Mouse (Mus musculus) neural tube, embryonic 13.5 days (tissue): Measurements from ENCODE around the gene Prkag1. TPM values are rescaled to one million over a fixed set of nuclear protein-coding genes. Genes with fewer than 3 reads are reported as not detected.
A peak's percentile ranks its signal among the peaks of the same experiment; 100 is the strongest.

Source experiments
- ATAC-seq: fragments of 200-750 bp; cut with Nextera tagmentation; 2 replicates; pipeline ENCODE4 v1.8.0; 2017; ENCODE audit warnings: low read depth, mild to moderate bottlenecking, moderate TSS enrichment, moderate library complexity
- H3K27ac ChIP-seq: fragments of 300-500 bp; sonication (generic); replicated peaks from 2 replicates; pipeline ENCODE4 v1.5.1; 2015; ENCODE audit warnings: moderate library complexity, mild to moderate bottlenecking, inconsistent platforms
- H3K27me3 ChIP-seq: fragments of 300-500 bp; sonication (generic); 2 replicates; pipeline ENCODE4 v1.6.1; 2015; ENCODE audit warnings: mild to moderate bottlenecking, inconsistent platforms
- H3K36me3 ChIP-seq: fragments of 300-500 bp; sonication (generic); 2 replicates; pipeline ENCODE4 v1.6.1; 2015; ENCODE audit warnings: mild to moderate bottlenecking, inconsistent platforms
- H3K4me1 ChIP-seq: fragments of 300-500 bp; sonication (generic); replicated peaks from 2 replicates; pipeline ENCODE4 v1.6.1; 2015; ENCODE audit warnings: inconsistent platforms
- H3K4me2 ChIP-seq: fragments of 300-500 bp; sonication (generic); 2 replicates; pipeline ENCODE4 v1.6.1; 2015; ENCODE audit warnings: inconsistent platforms, mild to moderate bottlenecking, moderate library complexity
- H3K4me3 ChIP-seq: fragments of 300-500 bp; sonication (generic); 2 replicates; pipeline ENCODE4 v1.5.1; 2015; ENCODE audit warnings: mild to moderate bottlenecking, inconsistent platforms
- H3K9ac ChIP-seq: fragments of 300-500 bp; sonication (generic); 2 replicates; pipeline ENCODE4 v1.6.1; 2015; ENCODE audit warnings: moderate library complexity, mild to moderate bottlenecking, inconsistent platforms
- H3K9me3 ChIP-seq: fragments of 300-500 bp; sonication (generic); 2 replicates; pipeline ENCODE4 v1.6.1; 2016; ENCODE audit warnings: inconsistent platforms
- WGBS: fragments of 180-500 bp; shearing (Covaris S2); methylation state at CpG from one replicate; pipeline ENCODE4 v1.1.7; 2015; 5-methylcytosine and 5-hydroxymethylcytosine counted together
- polyA plus RNA-seq: library from polyadenylated mRNA; unstranded; fragments of >200 nt; fragmentation: Nextera tagmentation; extraction: Ambion mirVana; gene quantifications from 2 replicates; pipeline ENCODE4 v1.2.1, GENCODE M21; 2015

The Prkag1 gene
- polyA plus RNA-seq, 1 experiment from 2014 or later: 71.8 TPM

DNA sequence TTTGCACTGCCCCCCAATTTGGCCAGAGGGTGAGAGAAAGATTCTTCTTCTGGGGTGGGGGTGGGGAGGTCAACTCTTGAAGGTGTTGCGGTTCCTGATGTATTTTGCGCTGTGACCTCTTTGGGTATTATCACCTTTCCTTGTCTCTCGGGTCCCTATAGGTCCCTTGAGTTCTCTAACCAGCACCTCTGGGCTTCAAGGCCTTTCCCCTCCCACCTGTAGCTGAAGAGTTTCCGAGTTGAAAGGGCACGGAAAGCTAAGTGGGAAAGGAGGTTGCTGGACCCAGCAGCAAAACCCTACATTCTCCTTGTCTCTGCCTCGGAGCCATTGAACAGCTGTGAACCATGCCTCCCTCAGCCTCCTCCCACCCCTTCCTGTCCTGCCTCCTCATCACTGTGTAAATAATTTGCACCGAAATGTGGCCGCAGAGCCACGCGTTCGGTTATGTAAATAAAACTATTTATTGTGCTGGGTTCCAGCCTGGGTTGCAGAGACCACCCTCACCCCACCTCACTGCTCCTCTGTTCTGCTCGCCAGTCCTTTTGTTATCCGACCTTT lies 38.1 kb downstream of the Prkag1 start:
- H3K27ac ChIP-seq: no peak overlapping the region
- no peak for ATAC-seq
- H3K4me2 ChIP-seq: peak overlapping the region; percentile 56
- H3K9me3 ChIP-seq: no peaks in the 10 kb centered on the region
- 3% methylated on average over 13 of the region's 13 CpGs for WGBS
- peaks cover 57% of the 10 kb centered on the region for H3K4me1 ChIP-seq
- no peaks in the 10 kb centered on the region for H3K36me3 ChIP-seq
- peak overlapping the region; percentile 35 for H3K4me3 ChIP-seq
- peaks cover 98% of the 10 kb centered on the region for H3K27me3 ChIP-seq
- H3K9ac ChIP-seq: peak overlapping the region; percentile 43; the same call in 1 of the 2 replicates

- no peaks in the 10 kb centered on the region for H3K36me3 ChIP-seq
- peak overlapping the region; percentile 56 for H3K4me2 ChIP-seq
- peak overlapping the region; percentile 43; the same call in 1 of the 2 replicates for H3K9ac ChIP-seq
- ATAC-seq: 0 out of 2 replicates have a peak, but pooled peaks have one; percentile 37
- WGBS: 1% methylated on average over 74 of the region's 75 CpGs
- H3K4me3 ChIP-seq: peak overlapping the region; percentile 35
- H3K27ac ChIP-seq: no peak overlapping the region
- H3K9me3 ChIP-seq: no peaks in the 10 kb centered on the region
- peaks cover 49% of the 10 kb centered on the region for H3K4me1 ChIP-seq
- H3K27me3 ChIP-seq: peaks cover 98% of the 10 kb centered on the region
These were observed 38.9 kb downstream of the Prkag1 start for GRCm38 (mm10) chr15:98792233-98793020.

DNA sequence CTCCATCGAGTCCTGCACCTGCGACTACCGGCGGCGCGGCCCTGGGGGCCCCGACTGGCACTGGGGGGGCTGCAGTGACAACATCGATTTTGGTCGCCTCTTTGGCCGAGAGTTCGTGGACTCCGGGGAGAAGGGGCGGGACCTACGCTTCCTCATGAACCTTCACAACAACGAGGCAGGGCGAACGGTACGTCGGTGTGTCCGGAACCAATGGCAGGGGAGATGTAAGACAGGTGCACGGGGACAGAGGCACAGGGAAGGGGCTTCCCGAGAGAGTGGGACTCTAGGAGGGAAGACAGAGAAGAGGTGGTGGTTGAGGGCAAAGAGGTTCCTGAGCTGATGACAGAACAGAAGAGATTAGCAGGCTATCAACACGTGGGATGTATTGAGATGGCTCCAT lies 39.5 kb downstream of the Prkag1 start:
- Histone ChIP-seq H3K36me3 (no peaks in the 10 kb centered on the region), H3K4me2 (peak overlapping the region; percentile 41; the same call in 1 of the 2 replicates), H3K9me3 (no peaks in the 10 kb centered on the region), H3K9ac (no peak overlapping the region), H3K27ac (no peak overlapping the region), H3K4me1 (peaks cover 43% of the 10 kb centered on the region), H3K27me3 (peaks cover 100% of the 10 kb centered on the region), H3K4me3 (peak overlapping the region; percentile 35)
- no peak for ATAC-seq
- WGBS: under 1% methylated on average over 23 of the region's 23 CpGs

DNA sequence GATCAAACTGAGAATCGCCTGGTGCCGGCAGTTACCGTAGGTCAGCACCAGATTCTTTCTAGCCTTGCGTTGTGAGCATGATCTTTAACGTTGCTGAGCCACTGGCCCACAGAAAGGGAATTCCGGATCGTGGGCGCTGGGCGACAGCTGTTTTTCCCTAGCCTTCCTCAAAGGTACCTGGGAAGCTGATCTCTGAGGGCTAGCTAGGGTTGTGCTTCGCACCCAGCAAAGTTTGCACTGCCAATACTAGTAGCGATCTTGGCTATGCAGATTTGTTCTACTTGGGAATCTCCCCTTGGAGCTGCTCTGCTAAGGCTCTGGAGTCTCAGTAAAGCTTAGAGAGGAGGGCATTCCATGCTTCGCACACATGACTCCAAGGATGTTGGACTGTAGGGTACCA lies 40.1 kb downstream of the Prkag1 start:
- peaks cover 38% of the 10 kb centered on the region for H3K4me1 ChIP-seq
- no peak overlapping the region for H3K27ac ChIP-seq
- H3K4me3 ChIP-seq: peak overlapping the region; percentile 35
- H3K9ac ChIP-seq: peak overlapping the region; percentile 45; the same call in 1 of the 2 replicates
- H3K4me2 ChIP-seq: peak overlapping the region; percentile 41
- ATAC-seq: no peak
- H3K27me3 ChIP-seq: peaks cover 100% of the 10 kb centered on the region
- H3K9me3 ChIP-seq: no peaks in the 10 kb centered on the region
- H3K36me3 ChIP-seq: no peaks in the 10 kb centered on the region
- WGBS: 0% methylated on average over 12 of the region's 12 CpGs

- Histone ChIP-seq H3K9me3 (no peaks in the 10 kb centered on the region), H3K36me3 (no peaks in the 10 kb centered on the region), H3K27ac (no peak overlapping the region), H3K27me3 (peaks cover 98% of the 10 kb centered on the region), H3K9ac (peak overlapping the region; percentile 45; the same call in 1 of the 2 replicates), H3K4me3 (peak overlapping the region; percentile 35), H3K4me1 (peaks cover 38% of the 10 kb centered on the region), H3K4me2 (peak overlapping the region; percentile 41)
- WGBS: under 1% methylated on average over 23 of the region's 23 CpGs
- no peak for ATAC-seq
These were observed 40.6 kb downstream of the Prkag1 start for GRCm38 (mm10) chr15:98790761-98791160.

- Histone ChIP-seq H3K27me3 (peaks cover 98% of the 10 kb centered on the region), H3K4me1 (peaks cover 38% of the 10 kb centered on the region), H3K9ac (0 out of 2 replicates have a peak within 1 kb of the TSS, but pooled peaks have one; percentile 45), H3K9me3 (no peaks in the 10 kb centered on the region), H3K4me3 (peak within 1 kb of the TSS; percentile 35), H3K36me3 (no peaks in the 10 kb centered on the region), H3K27ac (no peak within 1 kb of the TSS), H3K4me2 (peak within 1 kb of the TSS; percentile 41)
- WGBS: 1% methylated on average over 51 of the region's 51 CpGs
- ATAC-seq: no peak
These were observed 41.4 kb downstream of the Prkag1 start, which contains the start of gene Wnt1 for GRCm38 (mm10) chr15:98789661-98790535. Gene Wnt1, plus strand, starts transcription at chr15:98789857.

GRCm38 (mm10) chr15:98788972-98789660 lies 42.2 kb downstream of the Prkag1 start:
- H3K9me3 ChIP-seq: no peaks in the 10 kb centered on the region
- H3K9ac ChIP-seq: no peak overlapping the region
- WGBS: 12% methylated on average over 24 of the region's 24 CpGs
- no peak overlapping the region for H3K27ac ChIP-seq
- ATAC-seq: no peak
- H3K36me3 ChIP-seq: no peaks in the 10 kb centered on the region
- H3K4me3 ChIP-seq: peak overlapping the region; percentile 9
- peaks cover 97% of the 10 kb centered on the region for H3K27me3 ChIP-seq
- no peak overlapping the region for H3K4me2 ChIP-seq
- peaks cover 38% of the 10 kb centered on the region for H3K4me1 ChIP-seq

- ATAC-seq: no peak
- H3K9me3 ChIP-seq: no peaks in the 10 kb centered on the region
- H3K9ac ChIP-seq: no peak overlapping the region
- no peak overlapping the region for H3K4me2 ChIP-seq
- H3K27me3 ChIP-seq: peaks cover 92% of the 10 kb centered on the region
- H3K4me3 ChIP-seq: no peak overlapping the region
- H3K4me1 ChIP-seq: peaks cover 32% of the 10 kb centered on the region
- H3K36me3 ChIP-seq: no peaks in the 10 kb centered on the region
- H3K27ac ChIP-seq: no peak overlapping the region
- 33% methylated on average over 4 of the region's 4 CpGs for WGBS
These were observed 43.4 kb downstream of the Prkag1 start for GRCm38 (mm10) chr15:98787930-98788329.

- 35% methylated on average over 7 of the region's 7 CpGs for WGBS
- ATAC-seq: no peak
- peaks cover 90% of the 10 kb centered on the region for H3K27me3 ChIP-seq
These were observed 45.6 kb downstream of the Prkag1 start for GRCm38 (mm10) chr15:98785744-98786143.

DNA sequence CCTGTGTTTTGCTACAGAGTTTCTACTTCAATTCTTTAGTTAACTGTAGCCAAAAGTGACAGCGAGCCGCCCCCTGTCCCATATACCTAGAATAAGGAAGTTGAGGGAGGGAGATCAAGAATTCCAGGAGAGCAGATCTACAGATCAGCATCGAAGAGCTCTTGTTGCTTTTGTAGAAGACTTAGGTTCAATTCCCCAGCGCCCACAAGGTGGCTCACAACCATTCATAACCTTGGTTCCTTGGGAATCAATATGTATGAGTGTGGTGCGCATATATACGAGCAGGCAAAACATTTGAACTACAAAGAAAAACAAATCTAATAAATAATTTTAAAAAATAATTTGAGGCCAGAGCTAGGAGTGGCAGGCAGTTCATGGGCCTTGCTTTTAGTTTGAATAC lies 50.2 kb downstream of the Prkag1 start:
- H3K27me3 ChIP-seq: peaks cover 90% of the 10 kb centered on the region
- H3K9ac ChIP-seq: no peak overlapping the region
- 25% methylated on average over 6 of the region's 6 CpGs for WGBS
- no peak overlapping the region for H3K27ac ChIP-seq
- no peaks in the 10 kb centered on the region for H3K9me3 ChIP-seq
- ATAC-seq: no peak
- no peaks in the 10 kb centered on the region for H3K36me3 ChIP-seq
- H3K4me3 ChIP-seq: no peak overlapping the region
- peaks cover 24% of the 10 kb centered on the region for H3K4me1 ChIP-seq
- H3K4me2 ChIP-seq: no peak overlapping the region

More at GRCm38 (mm10) chr15:98785744-98786143, 45.6 kb downstream of the Prkag1 start:
- Histone ChIP-seq H3K9me3 (no peaks in the 10 kb centered on the region), H3K4me2 (no peak overlapping the region), H3K36me3 (no peaks in the 10 kb centered on the region), H3K4me1 (peaks cover 12% of the 10 kb centered on the region), H3K4me3 (no peak overlapping the region), H3K9ac (no peak overlapping the region), H3K27ac (no peak overlapping the region)

DNA sequence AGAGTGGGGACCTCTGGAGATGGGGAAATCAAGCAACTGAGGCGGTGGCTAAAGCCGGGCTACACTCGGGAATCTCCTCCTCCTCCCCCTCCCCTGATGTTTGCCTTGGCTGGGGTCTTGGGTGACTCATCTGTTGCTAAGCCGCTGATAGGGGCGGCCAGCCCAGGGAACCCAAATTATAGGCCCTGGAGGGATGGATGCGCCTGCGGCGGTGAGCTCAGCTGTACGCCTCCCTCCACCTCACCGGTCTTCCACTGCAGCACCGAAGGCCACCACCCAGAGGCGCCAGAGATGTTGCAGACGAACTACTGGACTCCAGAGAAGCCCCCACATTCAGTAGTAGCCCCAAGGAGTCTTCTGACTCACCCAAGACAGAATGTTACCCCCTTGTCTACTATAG lies 50.7 kb downstream of the Prkag1 start:
- H3K4me2 ChIP-seq: no peak overlapping the region
- peaks cover 92% of the 10 kb centered on the region for H3K27me3 ChIP-seq
- WGBS: 3% methylated on average over 13 of the region's 13 CpGs
- no peak overlapping the region for H3K9ac ChIP-seq
- H3K4me1 ChIP-seq: peaks cover 30% of the 10 kb centered on the region
- H3K27ac ChIP-seq: no peak overlapping the region
- H3K9me3 ChIP-seq: no peaks in the 10 kb centered on the region
- no peak overlapping the region for H3K4me3 ChIP-seq
- ATAC-seq: no peak
- no peaks in the 10 kb centered on the region for H3K36me3 ChIP-seq
